Mouse (Mus musculus): Measurements from ENCODE around the gene Rassf10. TPM values are rescaled to one million over a fixed set of nuclear protein-coding genes. Genes with fewer than 3 reads are reported as not detected.
A peak's percentile ranks its signal among the peaks of the same experiment; 100 is the strongest.

The Rassf10 gene
- polyA plus RNA-seq, 1 experiment from 2014 or later = 2.6 TPM

DNA sequence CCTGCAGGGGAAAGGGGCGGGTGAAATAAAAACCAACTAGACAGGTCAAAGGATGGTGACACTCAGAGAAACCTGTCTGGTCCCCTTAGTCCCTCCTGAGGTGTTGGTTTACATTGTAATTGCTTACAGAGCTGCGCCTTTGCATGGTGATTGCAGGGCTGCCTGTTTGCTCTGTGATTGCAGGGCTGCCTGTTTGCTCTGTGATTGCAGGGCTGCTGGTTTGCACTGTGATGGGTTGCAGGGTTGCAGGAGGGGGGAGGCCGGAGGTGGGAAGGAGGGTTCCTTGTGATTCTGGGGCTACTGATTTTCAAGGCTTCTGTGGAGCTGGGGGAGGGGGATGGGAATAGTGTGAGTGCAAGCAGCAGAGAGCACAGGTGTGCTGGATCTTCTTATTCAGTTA lies 13.0 kb downstream of the Rassf10 start:
- H3K4me3 ChIP-seq (replicated peaks) = no peak overlapping the region
- H3K4me1 ChIP-seq (replicated peaks) = no peaks in the 10 kb centered on the region; the same call in 1 of the 2 replicates
- H3K4me2 ChIP-seq (replicated peaks) = 0 out of 2 replicates have a peak overlapping the region, but pooled peaks have one; percentile 17
- peak; percentile 71 for ATAC-seq
- no peak overlapping the region for H3K27ac ChIP-seq
- 12% methylated on average over 3 of the region's 3 CpGs for WGBS
- no peaks in the 10 kb centered on the region for H3K27me3 ChIP-seq (replicated peaks)
- H3K9ac ChIP-seq = no peak overlapping the region
- H3K36me3 ChIP-seq = no peaks in the 10 kb centered on the region
- H3K9me3 ChIP-seq = no peaks in the 10 kb centered on the region

- Histone ChIP-seq H3K4me1 (replicated peaks) (peaks cover 10% of the 10 kb centered on the region), H3K9me3 (no peaks in the 10 kb centered on the region), H3K27ac (no peak overlapping the region), H3K9ac (no peak overlapping the region), H3K27me3 (replicated peaks) (no peaks in the 10 kb centered on the region), H3K4me2 (replicated peaks) (no peak overlapping the region), H3K36me3 (no peaks in the 10 kb centered on the region), H3K4me3 (replicated peaks) (no peak overlapping the region)
- WGBS = 51% methylated on average over 5 of the region's 5 CpGs
- no peak for ATAC-seq
Observed at GRCm38 (mm10) chr7:112983316-112983715, 29.6 kb downstream of the Rassf10 start.

DNA sequence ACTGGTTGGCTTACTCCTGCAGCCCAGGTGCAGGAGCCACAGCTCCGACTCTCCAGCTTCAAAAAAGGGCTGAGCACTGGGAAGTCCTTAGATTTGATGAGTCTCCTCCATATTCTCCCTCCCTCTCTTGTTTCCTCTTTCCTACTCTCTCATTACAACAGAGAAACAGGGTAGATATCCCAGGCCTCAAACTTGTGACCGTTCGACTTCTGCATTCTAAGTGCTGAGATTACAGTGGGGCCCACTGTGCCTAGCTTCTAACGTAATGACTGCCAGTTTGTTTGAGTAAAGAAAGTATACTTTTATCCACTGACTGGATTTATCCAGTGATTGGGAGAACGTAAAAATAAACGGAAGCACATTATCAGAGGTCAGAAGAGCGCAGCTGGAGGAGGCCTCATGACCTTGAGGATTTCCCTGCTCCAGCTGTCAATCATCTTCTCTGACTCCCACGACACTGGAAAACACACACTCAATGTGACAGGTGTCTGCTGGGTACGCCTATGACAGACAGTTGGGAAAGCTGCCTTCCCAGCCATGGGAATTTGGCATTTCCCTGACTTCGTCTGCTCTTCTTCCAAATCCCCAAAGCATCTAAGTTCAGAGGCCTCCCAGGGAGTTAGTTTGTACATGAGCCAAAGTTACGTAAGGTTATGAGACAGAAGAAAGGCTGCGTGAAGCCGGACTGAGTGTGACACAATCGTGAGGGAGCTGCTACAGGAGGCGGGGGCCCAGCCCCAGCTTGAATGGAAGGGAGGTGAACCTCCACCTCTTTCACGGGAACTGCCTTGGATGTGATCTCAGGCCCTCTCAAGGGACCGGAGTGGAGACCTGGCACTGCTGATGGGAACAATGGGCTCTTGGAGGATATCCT lies 31.2 kb downstream of the Rassf10 start:
- Histone ChIP-seq H3K4me1 (replicated peaks) (peaks cover 10% of the 10 kb centered on the region), H3K9me3 (no peaks in the 10 kb centered on the region), H3K36me3 (no peaks in the 10 kb centered on the region), H3K4me2 (replicated peaks) (no peak overlapping the region), H3K27ac (no peak overlapping the region), H3K4me3 (replicated peaks) (no peak overlapping the region), H3K27me3 (replicated peaks) (no peaks in the 10 kb centered on the region), H3K9ac (no peak overlapping the region)
- ATAC-seq = peak; percentile 55
- WGBS = 45% methylated on average over 17 of the region's 17 CpGs

DNA sequence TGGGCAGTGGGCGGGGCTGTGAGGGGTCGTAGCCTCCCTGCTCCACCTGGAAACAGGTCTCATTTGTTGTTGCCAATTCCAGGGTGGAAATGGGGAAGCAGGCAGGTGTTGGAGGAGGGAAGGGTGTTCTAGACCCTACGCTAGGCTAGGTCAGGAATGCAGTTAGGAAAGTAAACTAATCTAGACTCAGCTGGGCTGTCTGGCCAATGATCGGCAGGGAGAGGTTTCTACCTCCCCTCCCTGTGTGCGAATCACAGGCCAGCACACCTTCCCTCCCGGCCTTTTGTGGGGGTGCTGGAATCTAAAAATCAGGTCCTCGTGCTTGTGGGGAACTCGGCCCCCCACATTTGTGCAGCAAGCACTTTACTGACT lies 31.8 kb downstream of the Rassf10 start:
- Histone ChIP-seq H3K4me1 (replicated peaks) (peaks cover 10% of the 10 kb centered on the region), H3K9ac (no peak overlapping the region), H3K4me3 (replicated peaks) (no peak overlapping the region), H3K27me3 (replicated peaks) (no peaks in the 10 kb centered on the region), H3K36me3 (no peaks in the 10 kb centered on the region), H3K27ac (no peak overlapping the region), H3K9me3 (no peaks in the 10 kb centered on the region), H3K4me2 (replicated peaks) (no peak overlapping the region)
- peak; percentile 61 for ATAC-seq
- 51% methylated on average over 8 of the region's 8 CpGs for WGBS

DNA sequence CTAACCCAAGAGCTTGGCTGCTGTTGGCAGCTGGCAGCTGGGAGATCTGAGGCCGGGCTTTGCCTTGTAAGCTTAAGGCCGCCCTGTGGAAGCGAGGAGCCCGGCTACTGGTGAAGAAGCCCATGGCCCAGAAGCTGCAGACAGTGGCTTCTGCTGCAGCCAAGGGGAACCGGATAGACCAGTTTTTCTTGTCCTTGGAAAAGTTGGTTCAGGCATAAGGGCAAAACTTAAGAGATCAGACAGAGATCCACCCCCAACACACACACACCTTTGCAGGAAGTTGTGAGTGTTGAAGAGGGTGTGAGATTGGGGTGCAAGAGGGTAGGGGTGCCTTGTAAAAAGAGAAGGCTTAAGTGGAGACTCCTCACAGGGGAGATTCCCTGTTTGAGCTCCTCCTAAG lies 39.2 kb downstream of the Rassf10 start:
- H3K36me3 ChIP-seq = no peaks in the 10 kb centered on the region
- H3K27ac ChIP-seq = peak overlapping the region; percentile 61; the same call in 1 of the 2 replicates
- no peak overlapping the region for H3K4me3 ChIP-seq (replicated peaks)
- ATAC-seq = peak; percentile 89
- no peaks in the 10 kb centered on the region for H3K27me3 ChIP-seq (replicated peaks)
- H3K9ac ChIP-seq = no peak overlapping the region
- 59% methylated on average over 5 of the region's 5 CpGs for WGBS
- H3K4me2 ChIP-seq (replicated peaks) = 0 out of 2 replicates have a peak overlapping the region, but pooled peaks have one; percentile 15
- H3K9me3 ChIP-seq = no peaks in the 10 kb centered on the region
- H3K4me1 ChIP-seq (replicated peaks) = peaks cover 2% of the 10 kb centered on the region; the same call in 1 of the 2 replicates

- no peak for ATAC-seq
- no peaks in the 10 kb centered on the region for H3K4me1 ChIP-seq (replicated peaks)
- H3K36me3 ChIP-seq = no peaks in the 10 kb centered on the region
- no peak overlapping the region for H3K27ac ChIP-seq
- no peaks in the 10 kb centered on the region for H3K27me3 ChIP-seq (replicated peaks)
- 76% methylated on average over 3 of the region's 3 CpGs for WGBS
- H3K4me3 ChIP-seq (replicated peaks) = no peak overlapping the region
- H3K4me2 ChIP-seq (replicated peaks) = no peak overlapping the region
- no peak overlapping the region for H3K9ac ChIP-seq
- no peaks in the 10 kb centered on the region for H3K9me3 ChIP-seq
Observed at GRCm38 (mm10) chr7:113003565-113004255, 49.9 kb downstream of the Rassf10 start.

GRCm38 (mm10) chr7:113005726-113006125 lies 52.0 kb downstream of the Rassf10 start:
- no peaks in the 10 kb centered on the region for H3K27me3 ChIP-seq (replicated peaks)
- H3K9ac ChIP-seq = no peak overlapping the region
- no peaks in the 10 kb centered on the region for H3K9me3 ChIP-seq
- 81% methylated on average over 6 of the region's 6 CpGs for WGBS
- H3K36me3 ChIP-seq = no peaks in the 10 kb centered on the region
- no peak overlapping the region for H3K4me3 ChIP-seq (replicated peaks)
- no peak overlapping the region for H3K27ac ChIP-seq
- no peaks in the 10 kb centered on the region for H3K4me1 ChIP-seq (replicated peaks)
- peak; percentile 71 for ATAC-seq
- H3K4me2 ChIP-seq (replicated peaks) = no peak overlapping the region
